Mouse (Mus musculus): Measurements from ENCODE around the gene Ddx41.

GRCm38 (mm10) chr13:55527212-55527611 lies 9.2 kb downstream of the Ddx41 start:
- TF ChIP-seq CTCF (IDR thresholded peaks at IDR 0.05; ENCODE audit: borderline replicate concordance, extremely low read depth, insufficient read depth, insufficient read length) = no peak
- TF ChIP-seq POLR2A (IDR thresholded peaks at IDR 0.05; ENCODE audit: borderline replicate concordance, extremely low read depth, insufficient read depth, insufficient read length, poor library complexity, severe bottlenecking) = no peak

Data from brain, embryonic 14.5 days (tissue).